ENCODE assay signal across 9 mouse cellular contexts in genomic region chr15:45453797-45454196, GRCm38 (mm10).
A peak's percentile ranks its signal among the peaks of the same experiment; 100 is the strongest.
DNase-seq lines count a peak whose midpoint lies in the region; ATAC-seq lines count a peak whose summit lies in the region.
"Had no signal": no experiment of that assay in that cellular context is flagged by ENCODE, and none has a peak within 500 bp of the region (broad histone marks: within the 10 kb centered on the region; RNA-seq: fewer than 3 reads in every experiment).

No protein-coding gene starts in this region.

- no peak overlapping the region for H3K4me2 ChIP-seq in neural tube, embryonic 15.5 days
- H3K4me2 ChIP-seq: liver, embryonic 12.5 days had no signal

- no peaks in the 10 kb centered on the region for H3K9me3 ChIP-seq in neural tube, embryonic 15.5 days (replicated peaks)
- H3K9me3 ChIP-seq: liver, embryonic 12.5 days had no signal

- 72% methylated on average over 1 of the region's 1 CpGs for WGBS in neural tube, embryonic 15.5 days

- no peak overlapping the region for H3K27ac ChIP-seq in neural tube, embryonic 15.5 days (replicated peaks)
- H3K27ac ChIP-seq: liver, embryonic 12.5 days had no signal

- H3K36me3 ChIP-seq in neural tube, embryonic 15.5 days = no peaks in the 10 kb centered on the region
- H3K36me3 ChIP-seq: liver, embryonic 12.5 days had no signal

- no peak overlapping the region for H3K9ac ChIP-seq in neural tube, embryonic 15.5 days (replicated peaks)
- H3K9ac ChIP-seq: liver, embryonic 12.5 days had no signal

- DNase-seq in adrenal gland, postnatal 10 days = peak; percentile 29
- DNase-seq in adrenal gland, postnatal 4 days (ENCODE audit: low spot score in 2 of 2) = no peak
- DNase-seq in neural tube, embryonic 10.5 days (ENCODE audit: extremely low spot score, low spot score) = no peak
- DNase-seq in layer of hippocampus, adult 9-10 months (ENCODE audit: low spot score) = peak; percentile 39
- DNase-seq in right cerebral cortex, postnatal 4 days = peak; percentile 69
- DNase-seq in spleen, adult 12 weeks (ENCODE audit: low spot score) = no peak
- DNase-seq in spleen, postnatal 36 days (ENCODE audit: low spot score in 2 of 2) = no peak

- no peaks in the 10 kb centered on the region for H3K27me3 ChIP-seq in neural tube, embryonic 15.5 days (replicated peaks)
- H3K27me3 ChIP-seq: liver, embryonic 12.5 days had no signal

- peak; percentile 63 for ATAC-seq in neural tube, embryonic 15.5 days (ENCODE audit: low FRiP score)
- ATAC-seq: liver, embryonic 12.5 days had no signal

- no peak overlapping the region for H3K4me3 ChIP-seq in neural tube, embryonic 15.5 days (replicated peaks)
- H3K4me3 ChIP-seq: liver, embryonic 12.5 days had no signal

- H3K4me1 ChIP-seq in neural tube, embryonic 15.5 days = no peaks in the 10 kb centered on the region
- H3K4me1 ChIP-seq: liver, embryonic 12.5 days had no signal

Comparison
In these comparisons a context has a peak if more than half of its experiments do, and no peak if none do; other contexts are left out.
1. DNase-seq: peak in adrenal gland, postnatal 10 days (single experiment), layer of hippocampus, adult 9-10 months (single experiment) and right cerebral cortex, postnatal 4 days (single experiment); none in adrenal gland, postnatal 4 days (0 of 2), neural tube, embryonic 10.5 days (single experiment), spleen, adult 12 weeks (single experiment) and spleen, postnatal 36 days (0 of 2).